Mouse (Mus musculus) thymus, adult 2 months (tissue): ENCODE measurements around the gene Lyl1. TPM values are rescaled to one million over a fixed set of nuclear protein-coding genes. Genes with fewer than 3 reads are reported as not detected.

Experiments
- DNase-seq: peaks from one replicate; pipeline ENCODE4 v3.0.0; 2021
- H3K27ac ChIP-seq: fragments of 200-500 bp; 2 replicates; pipeline ENCODE4 v1.5.1; 2012; ENCODE audit warnings: low read length, control low read depth; ENCODE audit not compliant: control insufficient read depth, insufficient read depth
- H3K27me3 ChIP-seq: fragments of 200-500 bp; 2 replicates; pipeline ENCODE4 v1.6.1; 2012; ENCODE audit warnings: mild to moderate bottlenecking, low read length, moderate library complexity, mixed read lengths; ENCODE audit not compliant: control insufficient read depth, insufficient read depth
- H3K36me3 ChIP-seq: fragments of 200-500 bp; 2 replicates; pipeline ENCODE4 v1.6.1; 2012; ENCODE audit warnings: mild to moderate bottlenecking, low read length, moderate library complexity; ENCODE audit not compliant: control insufficient read depth, insufficient read depth
- H3K4me1 ChIP-seq: fragments of 200-500 bp; replicated peaks from 2 replicates; pipeline ENCODE4 v1.6.1; 2012; ENCODE audit warnings: low read length; ENCODE audit not compliant: control insufficient read depth, insufficient read depth
- H3K4me3 ChIP-seq: fragments of 200-500 bp; 2 replicates; pipeline ENCODE4 v1.5.1; 2012; ENCODE audit warnings: mild to moderate bottlenecking, low read length, control low read depth, moderate library complexity; ENCODE audit not compliant: control insufficient read depth, insufficient read depth
- CTCF ChIP-seq: fragments of 200-500 bp; IDR thresholded peaks from 2 replicates; pipeline ENCODE4 v1.5.1; 2012; ENCODE audit warnings: mild to moderate bottlenecking, control low read depth, low read length, moderate library complexity, borderline replicate concordance; ENCODE audit not compliant: control insufficient read depth, poor library complexity, insufficient read depth; ENCODE audit errors: extremely low read depth
- POLR2A ChIP-seq: fragments of 200-500 bp; IDR thresholded peaks from 2 replicates; pipeline ENCODE4 v1.6.1; 2012; ENCODE audit warnings: mild to moderate bottlenecking, low read length, control low read depth, moderate library complexity; ENCODE audit not compliant: control insufficient read depth, poor library complexity, insufficient read depth; ENCODE audit errors: extremely low read depth
- WGBS: fragments of 180-500 bp; shearing (Covaris S2); methylation state at CpG from one replicate; pipeline ENCODE4 v1.1.7; 2018; 5-methylcytosine and 5-hydroxymethylcytosine counted together
- polyA plus RNA-seq: library from polyadenylated mRNA; depleted of rRNA; stranded (reverse); fragments of >200 nt; gene quantifications from 2 replicates; pipeline ENCODE4 v1.2.3, GENCODE M21; 2012

Gene Lyl1
- polyA plus RNA-seq, 1 experiment: 7.1 TPM

DNA sequence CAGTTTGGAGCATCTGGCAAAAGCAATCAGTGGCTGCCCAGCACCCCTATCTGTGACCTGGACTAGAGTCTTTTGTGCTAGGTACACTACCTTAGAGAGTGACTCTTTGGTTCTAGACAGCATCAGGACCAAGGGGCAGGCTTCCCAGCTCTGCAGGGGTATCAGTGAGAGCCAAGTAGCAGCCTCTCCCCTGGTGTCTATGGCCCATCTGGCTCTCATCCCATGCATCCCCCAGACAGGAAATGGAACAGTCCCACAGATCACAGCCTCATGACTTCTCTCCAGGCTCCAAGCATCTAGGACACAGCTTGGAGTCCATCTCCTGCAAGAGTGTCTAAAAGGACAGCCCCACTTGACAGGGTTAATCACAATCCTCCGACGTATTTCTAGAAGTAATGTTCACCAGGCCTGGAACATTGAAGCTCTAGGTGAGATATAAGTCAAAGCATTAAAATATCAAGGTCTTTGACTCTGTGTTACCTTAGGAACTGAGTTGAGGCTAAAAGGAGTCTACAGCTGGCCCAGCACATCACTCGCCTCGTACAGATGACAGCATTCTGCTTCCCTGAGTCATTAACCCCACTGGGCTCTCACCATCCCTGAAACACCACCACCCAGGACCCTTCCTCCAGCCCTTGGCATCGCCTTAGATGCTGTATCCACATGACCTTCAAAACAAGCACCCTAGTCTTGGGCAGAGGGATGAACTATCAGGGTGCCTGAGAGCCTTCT, 17.9 kb downstream of the Lyl1 start:
- Histone ChIP-seq H3K36me3 (no peaks in the 10 kb centered on the region), H3K4me3 (no peak overlapping the region), H3K27ac (no peak overlapping the region), H3K4me1 (peaks cover 18% of the 10 kb centered on the region), H3K27me3 (no peaks in the 10 kb centered on the region)
- DNase-seq: no peak
- TF ChIP-seq POLR2A (no peak), CTCF (no peak)
- 95% methylated on average over 5 of the region's 5 CpGs for WGBS

DNA sequence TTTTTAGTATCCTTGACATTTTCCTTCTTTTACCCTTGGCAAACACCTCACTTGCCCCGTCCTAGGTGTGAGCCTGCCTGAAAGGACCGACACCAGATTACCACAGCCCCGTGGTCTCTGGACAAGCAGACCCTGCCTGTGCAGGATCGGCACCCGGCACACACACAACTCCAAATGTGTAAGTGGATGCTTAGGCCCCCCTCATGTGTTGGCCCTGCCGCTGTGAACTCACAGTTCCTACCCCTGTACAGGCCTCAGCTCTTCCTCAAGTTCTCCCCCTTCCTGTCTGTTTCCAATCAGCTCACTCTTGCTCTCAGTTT, 21.2 kb downstream of the Lyl1 start:
- DNase-seq: no peak
- 53% methylated on average over 6 of the region's 6 CpGs for WGBS

DNA sequence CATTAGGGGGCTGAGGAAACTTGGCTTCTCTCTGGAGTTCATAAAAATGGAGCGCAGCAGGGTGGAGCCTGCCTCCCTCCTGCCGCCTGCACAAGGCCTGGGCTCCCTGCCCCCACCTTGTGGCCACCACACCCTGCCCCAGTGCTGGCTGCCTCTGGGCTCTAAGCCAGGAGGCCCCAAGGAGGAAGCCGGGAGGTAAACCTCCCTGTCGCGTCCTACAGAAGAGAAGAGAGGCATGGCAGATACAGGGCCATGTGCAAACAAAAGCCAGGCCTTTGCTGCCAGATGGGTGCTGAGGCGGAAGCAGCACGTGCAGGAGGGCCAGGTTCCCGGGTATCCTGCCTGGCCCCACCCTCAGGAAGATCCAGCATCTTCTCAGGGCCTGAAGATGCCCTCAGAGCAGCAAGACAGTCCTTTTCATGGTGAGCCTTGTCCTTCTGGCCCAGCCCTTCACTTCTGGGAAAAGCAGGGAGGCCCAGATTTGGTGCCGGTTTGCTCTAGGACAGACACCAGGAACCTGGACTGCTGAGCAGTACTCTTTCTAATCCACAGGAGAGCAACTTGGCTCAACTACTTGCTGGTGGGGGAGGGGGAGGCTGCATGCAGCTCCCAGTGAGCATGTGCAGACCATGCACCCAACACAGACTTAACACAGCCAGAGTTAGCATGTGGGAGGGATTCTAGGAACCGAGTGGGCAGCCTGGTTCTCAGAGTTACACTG, 21.8 kb downstream of the Lyl1 start, which contains the start of gene G430095P16Rik:
Gene G430095P16Rik (plus strand): TSS at position 158 of the 721 bp plus-strand sequence.
- peaks cover 30% of the 10 kb centered on the region for H3K4me1 ChIP-seq
- WGBS: 9% methylated on average over 10 of the region's 10 CpGs
- peak within 1 kb of the TSS; percentile 26; the same call in 1 of the 2 replicates for H3K27ac ChIP-seq
- H3K36me3 ChIP-seq: no peaks in the 10 kb centered on the region
- peak; percentile 56 for DNase-seq
- TF ChIP-seq POLR2A (no peak), CTCF (no peak)
- H3K4me3 ChIP-seq: peak within 1 kb of the TSS; percentile 18
- no peaks in the 10 kb centered on the region for H3K27me3 ChIP-seq

More for the DNA sequence above, 21.2 kb downstream of the Lyl1 start:
- H3K4me3 ChIP-seq: no peak overlapping the region
- peak overlapping the region; percentile 26; the same call in 1 of the 2 replicates for H3K27ac ChIP-seq
- peaks cover 30% of the 10 kb centered on the region for H3K4me1 ChIP-seq
- TF ChIP-seq CTCF (no peak; the same call in 1 of the 2 replicates), POLR2A (no peak)
- no peaks in the 10 kb centered on the region for H3K36me3 ChIP-seq
- no peaks in the 10 kb centered on the region for H3K27me3 ChIP-seq

DNA sequence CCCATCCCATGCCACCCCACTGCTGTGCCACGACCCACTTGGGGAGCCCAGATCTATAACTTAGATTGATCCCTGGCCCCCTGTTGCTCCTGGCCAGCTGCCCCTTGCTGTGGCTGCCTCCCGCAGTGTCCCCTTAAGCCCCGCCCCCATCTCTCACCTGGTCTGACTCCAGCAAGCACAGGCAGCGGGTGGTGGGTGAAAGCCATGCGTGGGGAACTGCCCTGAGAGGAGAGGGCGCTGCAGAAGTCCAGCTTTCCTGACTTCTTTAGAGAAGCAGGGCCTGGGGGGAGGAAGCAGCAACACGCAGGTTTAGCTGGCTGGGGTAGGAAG, 22.3 kb downstream of the Lyl1 start:
- H3K4me1 ChIP-seq: peaks cover 30% of the 10 kb centered on the region

DNA sequence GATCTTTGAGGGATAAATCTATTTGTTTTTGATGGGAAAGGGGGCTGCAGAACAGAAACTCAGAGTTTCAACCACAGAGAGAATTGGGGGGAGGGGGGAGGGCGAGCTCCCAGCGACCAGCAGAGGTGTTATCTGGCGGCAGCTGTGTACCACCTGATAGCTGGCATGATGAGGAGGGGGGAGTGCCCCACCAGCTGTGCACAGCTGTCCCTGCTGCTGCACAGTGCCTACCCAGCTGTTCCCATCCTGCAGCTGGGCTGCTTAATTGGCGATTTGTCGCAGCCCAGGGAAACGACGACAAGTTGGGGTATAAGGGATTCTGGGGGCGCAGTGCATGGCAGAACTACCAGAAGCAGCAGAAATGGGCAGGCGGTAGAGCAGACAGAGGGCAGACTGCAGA, 23.4 kb downstream of the Lyl1 start:
- DNase-seq: peak; percentile 9
- 36% methylated on average over 9 of the region's 9 CpGs for WGBS
- Histone ChIP-seq H3K4me1 (peaks cover 30% of the 10 kb centered on the region), H3K27ac (no peak overlapping the region), H3K27me3 (no peaks in the 10 kb centered on the region), H3K36me3 (no peaks in the 10 kb centered on the region), H3K4me3 (no peak overlapping the region)
- TF ChIP-seq POLR2A: no peak
- TF ChIP-seq CTCF: no peak

More for the DNA sequence above, 22.3 kb downstream of the Lyl1 start:
- H3K27ac ChIP-seq: peak overlapping the region; percentile 26; the same call in 1 of the 2 replicates
- H3K4me3 ChIP-seq: peak overlapping the region; percentile 18
- H3K36me3 ChIP-seq: no peaks in the 10 kb centered on the region
- TF ChIP-seq POLR2A: no peak
- TF ChIP-seq CTCF: no peak
- DNase-seq: peak; percentile 37
- no peaks in the 10 kb centered on the region for H3K27me3 ChIP-seq
- 18% methylated on average over 7 of the region's 7 CpGs for WGBS

DNA sequence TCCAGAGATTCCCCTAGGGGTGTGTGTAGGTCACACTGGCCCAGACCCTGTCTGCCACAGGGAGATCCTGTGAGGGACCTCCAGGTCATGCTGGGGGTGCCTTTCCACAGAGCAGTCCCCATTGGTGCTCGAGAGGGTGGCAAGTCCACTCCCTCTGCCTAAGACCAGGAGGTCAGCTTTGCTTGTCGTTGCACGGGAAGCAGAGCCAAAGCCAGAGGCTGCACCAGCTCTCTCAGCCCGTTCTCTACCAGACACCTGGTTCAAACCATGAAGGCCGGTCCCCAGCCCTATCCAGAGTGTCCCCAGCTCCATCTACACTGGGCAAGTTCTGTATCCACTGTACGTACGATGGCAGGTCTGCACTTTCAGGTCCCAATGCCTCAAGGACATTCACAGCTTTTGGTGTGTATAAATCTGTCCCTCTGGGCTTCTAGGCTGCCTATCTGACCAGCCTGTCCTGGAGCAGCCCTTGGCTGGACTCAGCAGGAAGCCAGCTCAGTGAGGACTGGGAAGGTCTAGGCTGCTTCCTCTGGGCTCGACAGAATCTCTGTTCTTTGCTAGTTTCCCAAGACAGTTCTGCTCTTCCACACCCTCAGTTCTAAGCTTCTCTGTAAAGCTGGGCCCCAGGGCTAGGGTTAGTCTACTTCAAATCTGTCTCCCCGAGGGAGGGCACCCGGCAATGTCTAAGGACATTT, 24.1 kb downstream of the Lyl1 start:
- Histone ChIP-seq H3K27me3 (no peaks in the 10 kb centered on the region), H3K4me1 (peaks cover 30% of the 10 kb centered on the region), H3K27ac (no peak overlapping the region), H3K4me3 (no peak overlapping the region), H3K36me3 (no peaks in the 10 kb centered on the region)
- WGBS: 79% methylated on average over 10 of the region's 10 CpGs
- TF ChIP-seq POLR2A (no peak), CTCF (no peak)
- DNase-seq: no peak
